Mouse (Mus musculus): ENCODE results near the gene Eln. TPM values are rescaled to one million over a fixed set of nuclear protein-coding genes. Genes with fewer than 3 reads are reported as not detected.

The Eln gene
- total and polyA plus RNA-seq, 2 experiments: 0.37 to 4.0 TPM

DNA sequence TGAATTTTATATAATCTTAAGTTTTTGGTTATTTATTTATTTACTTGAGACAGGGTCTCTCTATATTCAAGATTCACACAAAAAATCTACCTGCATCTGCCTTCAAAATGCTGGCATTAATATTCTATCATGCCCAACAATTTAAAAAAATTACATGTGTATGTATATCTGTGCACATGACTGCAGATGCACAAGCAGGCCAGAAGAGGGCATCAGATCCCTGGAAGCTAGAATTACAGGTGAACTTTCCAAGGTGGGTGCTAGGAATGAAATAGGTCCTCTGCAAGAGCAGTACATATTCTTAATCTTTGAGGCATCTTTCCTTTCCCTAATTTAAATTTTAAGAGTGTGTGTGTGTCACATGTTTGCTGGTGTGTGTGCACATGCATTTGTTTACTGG, 33.8 kb upstream of the Eln start:
- peak; percentile 29 for DNase-seq (ENCODE audit: extremely low read depth, low read depth, low spot score)
- no peak for TF ChIP-seq POLR2A (IDR thresholded peaks at IDR 0.05; ENCODE audit: extremely low read depth, insufficient read depth, low read length)
- peak; percentile 38 for TF ChIP-seq CTCF (IDR thresholded peaks at IDR 0.05; ENCODE audit: low read depth, low read length)
- Histone ChIP-seq H3K4me1 (ENCODE audit: control insufficient read depth, insufficient read depth, low read length) (no peaks in the 10 kb centered on the region), H3K36me3 (ENCODE audit: control insufficient read depth, insufficient read depth, low read length) (no peaks in the 10 kb centered on the region), H3K27me3 (ENCODE audit: control insufficient read depth, insufficient read depth, low read length) (no peaks in the 10 kb centered on the region), H3K9ac (ENCODE audit: low read depth, low read length) (no peak overlapping the region), H3K79me2 (ENCODE audit: control insufficient read depth, insufficient read depth, low read length) (no peaks in the 10 kb centered on the region), H3K27ac (replicated peaks; ENCODE audit: insufficient read depth, low read depth, low read length) (no peak overlapping the region), H3K4me3 (ENCODE audit: insufficient read depth, low read depth, low read length) (no peak overlapping the region)

GRCm38 (mm10) chr5:134780146-134780545, 33.0 kb upstream of the Eln start:
- 62% methylated on average over 2 of the region's 2 CpGs for WGBS
- no peak for TF ChIP-seq POLR2A (IDR thresholded peaks at IDR 0.05; ENCODE audit: extremely low read depth, insufficient read depth, low read length)
- TF ChIP-seq CTCF (IDR thresholded peaks at IDR 0.05; ENCODE audit: low read depth, low read length): no peak
- no peak overlapping the region for H3K4me3 ChIP-seq (ENCODE audit: insufficient read depth, low read depth, low read length)
- no peaks in the 10 kb centered on the region for H3K27me3 ChIP-seq (ENCODE audit: control insufficient read depth, insufficient read depth, low read length)
- H3K4me1 ChIP-seq (ENCODE audit: control insufficient read depth, insufficient read depth, low read length): no peaks in the 10 kb centered on the region
- no peaks in the 10 kb centered on the region for H3K36me3 ChIP-seq (ENCODE audit: control insufficient read depth, insufficient read depth, low read length)
- no peak overlapping the region for H3K9ac ChIP-seq (ENCODE audit: low read depth, low read length)
- no peak for DNase-seq (ENCODE audit: extremely low read depth, low read depth, low spot score)
- H3K27ac ChIP-seq (replicated peaks; ENCODE audit: insufficient read depth, low read depth, low read length): no peak overlapping the region
- H3K79me2 ChIP-seq (ENCODE audit: control insufficient read depth, insufficient read depth, low read length): no peaks in the 10 kb centered on the region

GRCm38 (mm10) chr5:134776551-134776950, 29.4 kb upstream of the Eln start:
- Histone ChIP-seq H3K27ac (replicated peaks; ENCODE audit: insufficient read depth, low read depth, low read length) (no peak overlapping the region), H3K27me3 (ENCODE audit: control insufficient read depth, insufficient read depth, low read length) (no peaks in the 10 kb centered on the region), H3K36me3 (ENCODE audit: control insufficient read depth, insufficient read depth, low read length) (no peaks in the 10 kb centered on the region), H3K79me2 (ENCODE audit: control insufficient read depth, insufficient read depth, low read length) (no peaks in the 10 kb centered on the region), H3K9ac (ENCODE audit: low read depth, low read length) (no peak overlapping the region), H3K4me1 (ENCODE audit: control insufficient read depth, insufficient read depth, low read length) (no peaks in the 10 kb centered on the region), H3K4me3 (ENCODE audit: insufficient read depth, low read depth, low read length) (no peak overlapping the region)
- TF ChIP-seq POLR2A (IDR thresholded peaks at IDR 0.05; ENCODE audit: extremely low read depth, insufficient read depth, low read length) (no peak), CTCF (IDR thresholded peaks at IDR 0.05; ENCODE audit: low read depth, low read length) (no peak)
- 88% methylated on average over 12 of the region's 12 CpGs for WGBS
- no peak for DNase-seq (ENCODE audit: extremely low read depth, low read depth, low spot score)

GRCm38 (mm10) chr5:134772522-134772921, 25.4 kb upstream of the Eln start:
- TF ChIP-seq CTCF (IDR thresholded peaks at IDR 0.05; ENCODE audit: low read depth, low read length) (no peak), POLR2A (IDR thresholded peaks at IDR 0.05; ENCODE audit: extremely low read depth, insufficient read depth, low read length) (no peak)
- H3K4me3 ChIP-seq (ENCODE audit: insufficient read depth, low read depth, low read length): no peak overlapping the region
- H3K27me3 ChIP-seq (ENCODE audit: control insufficient read depth, insufficient read depth, low read length): no peaks in the 10 kb centered on the region
- DNase-seq (ENCODE audit: extremely low read depth, low read depth, low spot score): no peak
- WGBS: 90% methylated on average over 12 of the region's 12 CpGs
- H3K9ac ChIP-seq (ENCODE audit: low read depth, low read length): no peak overlapping the region
- H3K4me1 ChIP-seq (ENCODE audit: control insufficient read depth, insufficient read depth, low read length): no peaks in the 10 kb centered on the region
- no peaks in the 10 kb centered on the region for H3K79me2 ChIP-seq (ENCODE audit: control insufficient read depth, insufficient read depth, low read length)
- no peak overlapping the region for H3K27ac ChIP-seq (replicated peaks; ENCODE audit: insufficient read depth, low read depth, low read length)
- no peaks in the 10 kb centered on the region for H3K36me3 ChIP-seq (ENCODE audit: control insufficient read depth, insufficient read depth, low read length)

DNA sequence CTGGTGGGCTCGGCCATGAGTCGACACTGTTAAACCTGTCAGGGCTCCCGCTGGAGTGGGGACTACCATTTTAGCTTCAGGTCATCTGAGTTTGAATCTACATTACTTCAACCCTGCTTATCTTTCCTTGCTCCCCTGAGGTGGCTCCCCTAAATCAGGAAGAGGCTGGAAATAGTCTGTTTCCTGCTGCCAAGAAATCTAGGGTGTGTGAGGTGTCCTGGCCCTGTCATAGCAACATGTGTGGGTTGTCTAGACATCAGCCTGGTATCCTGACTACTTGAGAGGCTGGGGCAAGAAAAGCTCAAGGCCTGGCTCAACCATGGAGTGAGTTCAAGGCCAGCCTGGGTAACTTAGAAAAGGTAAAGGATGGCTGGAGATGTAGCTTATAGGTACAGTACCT, 24.6 kb upstream of the Eln start:
- DNase-seq (ENCODE audit: extremely low read depth, low read depth, low spot score): no peak
- 86% methylated on average over 3 of the region's 3 CpGs for WGBS
- no peak for TF ChIP-seq CTCF (IDR thresholded peaks at IDR 0.05; ENCODE audit: low read depth, low read length)
- TF ChIP-seq POLR2A (IDR thresholded peaks at IDR 0.05; ENCODE audit: extremely low read depth, insufficient read depth, low read length): no peak

DNA sequence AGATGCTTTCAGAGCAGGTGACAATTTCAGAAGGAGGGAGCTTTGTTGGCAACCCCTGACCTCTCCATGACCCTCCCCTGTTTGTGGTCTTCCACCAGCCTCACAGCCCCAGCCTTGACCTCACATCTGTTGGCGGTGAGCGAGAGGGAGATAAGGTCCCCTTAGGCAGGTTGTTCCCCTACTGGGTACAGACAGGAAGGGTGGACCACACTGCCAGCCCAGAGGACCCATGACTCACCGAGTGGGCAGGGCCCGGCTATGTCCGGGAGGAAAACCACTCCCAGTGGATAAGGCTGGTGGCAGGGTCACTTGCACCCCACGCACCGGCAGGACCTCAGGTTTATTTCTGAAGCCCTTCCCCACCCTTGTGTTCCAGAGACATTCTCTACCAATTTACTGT, 22.1 kb upstream of the Eln start:
- Histone ChIP-seq H3K9ac (ENCODE audit: low read depth, low read length) (no peak overlapping the region), H3K27me3 (ENCODE audit: control insufficient read depth, insufficient read depth, low read length) (no peaks in the 10 kb centered on the region), H3K36me3 (ENCODE audit: control insufficient read depth, insufficient read depth, low read length) (no peaks in the 10 kb centered on the region), H3K27ac (replicated peaks; ENCODE audit: insufficient read depth, low read depth, low read length) (no peak overlapping the region), H3K79me2 (ENCODE audit: control insufficient read depth, insufficient read depth, low read length) (no peaks in the 10 kb centered on the region), H3K4me1 (ENCODE audit: control insufficient read depth, insufficient read depth, low read length) (no peaks in the 10 kb centered on the region), H3K4me3 (ENCODE audit: insufficient read depth, low read depth, low read length) (no peak overlapping the region)
- 28% methylated on average over 7 of the region's 7 CpGs for WGBS
- DNase-seq (ENCODE audit: extremely low read depth, low read depth, low spot score): no peak
- TF ChIP-seq CTCF (IDR thresholded peaks at IDR 0.05; ENCODE audit: low read depth, low read length) (no peak), POLR2A (IDR thresholded peaks at IDR 0.05; ENCODE audit: extremely low read depth, insufficient read depth, low read length) (no peak)

More for the DNA sequence above, 24.6 kb upstream of the Eln start:
- Histone ChIP-seq H3K4me3 (ENCODE audit: insufficient read depth, low read depth, low read length) (no peak overlapping the region), H3K27ac (replicated peaks; ENCODE audit: insufficient read depth, low read depth, low read length) (no peak overlapping the region), H3K79me2 (ENCODE audit: control insufficient read depth, insufficient read depth, low read length) (no peaks in the 10 kb centered on the region), H3K4me1 (ENCODE audit: control insufficient read depth, insufficient read depth, low read length) (no peaks in the 10 kb centered on the region), H3K27me3 (ENCODE audit: control insufficient read depth, insufficient read depth, low read length) (no peaks in the 10 kb centered on the region), H3K9ac (ENCODE audit: low read depth, low read length) (no peak overlapping the region), H3K36me3 (ENCODE audit: control insufficient read depth, insufficient read depth, low read length) (no peaks in the 10 kb centered on the region)

All from liver, adult 2 months (tissue).